Mouse (Mus musculus): ENCODE measurements around the gene Olfr800.

DNA sequence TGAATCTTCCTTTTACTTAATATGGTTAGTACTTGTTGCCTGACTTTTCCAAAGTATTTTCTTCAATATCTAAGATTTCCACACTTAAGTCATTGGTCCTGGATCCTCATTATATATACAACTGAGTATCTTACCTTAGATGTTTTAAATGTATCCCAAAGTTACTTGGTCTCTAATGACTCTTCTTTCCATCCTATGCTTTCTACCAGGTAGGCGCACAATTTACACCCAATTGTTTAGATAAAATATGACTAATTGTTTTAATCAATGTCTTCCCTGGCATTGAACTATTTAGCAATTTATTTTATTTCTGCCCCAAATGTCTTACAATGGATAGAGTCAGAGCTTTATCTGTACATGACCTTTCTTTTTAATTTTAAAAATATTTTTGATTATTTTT lies 45.0 kb upstream of the Olfr800 start, which contains the start of gene Olfr796:
- TF ChIP-seq CTCF (IDR thresholded peaks at IDR 0.05) (no peak), POLR2A (IDR thresholded peaks at IDR 0.05; ENCODE audit: insufficient read depth, low read depth, low read length) (no peak)

Measured in heart, adult 2 months (tissue).